Mouse (Mus musculus) frontal cortex, postnatal 14 days (tissue): Measurements from ENCODE around the gene Zkscan16.

ENCODE experiments used
- DNase-seq, 2 experiments: peaks; one replicate each; pipeline ENCODE4 v3.0.0; 2022; ENCODE audit warnings: low spot score in 2 of 2

Gene Zkscan16

DNA sequence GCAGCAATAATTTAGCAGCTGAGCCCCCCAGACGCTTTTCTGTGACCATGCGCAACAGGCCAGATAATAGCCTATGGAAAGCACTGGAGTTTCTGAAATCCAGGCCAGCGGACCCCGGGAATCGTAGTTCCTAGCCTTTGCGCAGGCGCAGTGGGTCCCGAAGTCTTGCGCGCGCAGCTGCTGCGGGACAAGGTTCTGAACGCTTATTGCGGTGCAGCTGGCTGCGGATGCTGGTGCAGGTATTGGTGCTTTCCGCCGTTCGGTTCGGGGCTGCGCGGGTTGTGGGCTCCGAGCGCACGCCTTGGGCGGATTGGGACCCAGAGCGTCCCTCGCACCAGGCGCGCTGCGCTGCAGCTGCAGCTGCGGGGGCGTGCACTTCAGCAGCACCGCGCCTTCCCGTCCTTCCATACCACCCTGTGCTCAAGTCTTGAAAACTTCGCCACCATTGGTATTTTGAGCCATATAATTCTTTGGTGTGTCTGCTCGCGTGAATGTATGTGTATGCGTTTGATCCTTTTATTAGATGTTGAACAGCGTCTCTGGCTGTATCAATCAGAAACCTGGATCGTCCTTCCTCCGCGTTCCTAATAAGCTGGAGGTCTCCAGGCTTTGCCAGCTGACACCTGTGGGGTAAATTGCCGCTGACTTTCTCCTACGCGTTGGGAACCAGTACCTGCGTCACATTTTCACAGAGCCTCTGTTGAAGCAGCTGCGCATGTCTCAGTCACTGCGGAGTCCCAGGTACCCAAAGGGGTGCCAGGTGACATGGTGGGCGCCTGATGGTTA lies at the start of gene Zkscan16:
TSS of gene Zkscan16 (plus strand) at position 209 of the 786 bp plus-strand sequence.
- peak; percentile 90 to 92 for DNase-seq

DNA sequence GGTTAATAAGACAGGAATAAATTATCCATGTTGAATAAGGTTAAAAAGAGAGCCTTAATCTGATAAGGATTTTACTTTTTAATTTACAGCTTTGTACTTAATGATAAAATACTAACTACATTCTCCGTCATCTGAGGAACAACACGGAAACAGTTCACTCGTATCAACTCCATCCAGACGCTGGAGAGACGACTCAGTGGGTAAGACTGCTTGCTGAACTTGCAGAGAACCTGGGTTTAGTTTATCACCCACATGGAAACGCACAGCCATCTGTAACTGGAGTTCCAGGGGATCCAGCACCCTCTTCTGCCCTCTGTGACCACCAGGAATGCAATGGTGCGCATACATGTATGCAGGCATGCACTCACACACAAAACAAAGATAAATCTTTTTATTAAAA lies 49.0 kb upstream of the Zkscan16 start:
- no peak for DNase-seq

DNA sequence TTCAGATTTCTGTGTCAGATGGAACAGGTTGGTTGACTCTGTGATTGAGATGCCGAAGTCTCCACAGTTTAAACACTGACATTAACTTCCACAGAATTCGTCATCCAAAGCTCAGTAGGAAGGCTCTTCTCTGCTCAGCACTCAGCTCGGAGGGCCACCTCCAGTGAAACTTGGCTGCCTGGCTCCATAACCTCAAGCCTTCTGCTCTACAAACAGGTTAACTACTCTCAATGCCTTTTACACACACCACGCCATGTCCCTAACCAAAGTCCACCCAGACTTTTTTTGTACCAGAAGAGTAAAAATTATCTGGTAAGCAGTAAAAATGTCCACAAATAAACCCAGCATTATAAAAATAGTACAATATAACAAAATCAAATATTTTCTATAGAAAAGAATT lies 46.0 kb upstream of the Zkscan16 start:
- no peak for DNase-seq

DNA sequence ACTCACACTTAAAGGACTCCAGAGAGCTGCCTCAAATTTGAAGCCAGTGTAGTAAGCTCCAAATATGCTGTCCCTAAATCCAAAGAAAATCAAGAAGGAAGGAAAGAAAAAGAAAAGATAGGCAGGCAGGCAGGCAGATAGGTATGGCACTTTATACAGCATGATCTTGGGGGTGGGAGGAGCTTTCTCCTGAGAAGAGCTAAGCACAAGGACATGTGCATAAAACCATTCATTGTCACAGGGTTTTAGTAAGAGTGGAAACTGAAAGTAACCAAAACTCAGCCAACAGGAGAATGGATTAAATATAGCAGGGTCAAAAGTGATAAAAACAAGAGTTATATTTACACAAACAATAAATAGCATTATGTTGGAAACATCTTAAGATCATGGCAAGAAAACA lies 45.1 kb upstream of the Zkscan16 start:
- no peak for DNase-seq

DNA sequence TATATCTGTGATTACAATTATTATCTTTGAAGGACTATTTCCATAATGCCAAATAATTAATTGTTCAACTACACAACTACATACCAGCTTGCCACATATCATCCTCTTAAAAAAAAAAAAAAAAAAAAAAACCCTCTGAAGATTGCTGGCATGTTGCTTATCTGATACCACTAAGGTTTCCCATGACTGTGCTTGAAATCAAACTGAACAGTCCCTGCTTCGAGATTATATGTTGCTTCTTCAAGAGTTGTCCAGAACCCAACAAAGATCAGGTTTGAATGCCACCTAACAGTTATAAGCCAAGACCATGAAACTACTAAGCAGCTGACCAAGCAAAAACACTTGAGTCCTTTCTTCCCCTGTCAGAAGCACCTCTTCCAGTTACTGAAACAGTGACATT lies 36.0 kb upstream of the Zkscan16 start:
- no peak for DNase-seq

DNA sequence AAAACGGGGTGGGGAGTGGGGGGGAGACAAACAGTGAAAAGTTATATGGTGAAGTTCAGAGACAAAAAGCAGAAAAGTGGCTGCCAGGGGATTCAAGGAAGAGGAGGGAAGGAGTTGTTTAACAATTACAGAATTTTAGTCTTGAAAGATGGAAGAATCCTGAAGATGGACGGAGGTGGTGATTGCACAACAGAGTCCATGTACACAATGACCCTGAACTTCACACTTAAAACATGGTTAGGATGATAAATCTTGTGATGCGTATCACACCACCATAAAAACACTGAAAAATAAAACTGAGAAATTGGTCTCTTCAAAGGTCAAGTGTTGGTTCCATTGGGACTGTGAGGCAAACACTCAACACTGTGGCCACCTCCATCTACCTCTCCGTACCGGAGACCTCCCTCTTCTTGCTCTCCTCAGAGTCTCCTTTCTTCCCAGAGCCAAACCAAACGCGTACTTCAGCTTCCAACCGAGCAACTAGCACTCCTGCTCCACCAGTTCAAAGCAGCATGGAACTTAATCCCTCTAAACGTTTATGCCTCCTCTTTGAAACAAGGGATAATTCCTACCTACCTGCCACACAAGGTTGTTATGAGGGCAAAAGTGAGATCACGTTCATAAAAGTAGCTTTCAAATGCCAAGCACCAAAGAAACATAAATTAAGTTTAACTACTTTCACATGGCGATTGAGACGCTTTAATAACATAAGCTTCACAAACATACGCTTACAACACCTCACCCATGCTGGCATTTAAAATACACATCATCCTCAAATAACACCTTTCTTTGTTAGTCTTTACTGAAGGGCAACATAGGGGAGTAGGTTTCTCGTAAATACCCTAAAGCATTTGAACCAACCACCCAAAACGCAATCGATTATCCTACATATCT lies 33.0 kb upstream of the Zkscan16 start:
- DNase-seq: no peak

DNA sequence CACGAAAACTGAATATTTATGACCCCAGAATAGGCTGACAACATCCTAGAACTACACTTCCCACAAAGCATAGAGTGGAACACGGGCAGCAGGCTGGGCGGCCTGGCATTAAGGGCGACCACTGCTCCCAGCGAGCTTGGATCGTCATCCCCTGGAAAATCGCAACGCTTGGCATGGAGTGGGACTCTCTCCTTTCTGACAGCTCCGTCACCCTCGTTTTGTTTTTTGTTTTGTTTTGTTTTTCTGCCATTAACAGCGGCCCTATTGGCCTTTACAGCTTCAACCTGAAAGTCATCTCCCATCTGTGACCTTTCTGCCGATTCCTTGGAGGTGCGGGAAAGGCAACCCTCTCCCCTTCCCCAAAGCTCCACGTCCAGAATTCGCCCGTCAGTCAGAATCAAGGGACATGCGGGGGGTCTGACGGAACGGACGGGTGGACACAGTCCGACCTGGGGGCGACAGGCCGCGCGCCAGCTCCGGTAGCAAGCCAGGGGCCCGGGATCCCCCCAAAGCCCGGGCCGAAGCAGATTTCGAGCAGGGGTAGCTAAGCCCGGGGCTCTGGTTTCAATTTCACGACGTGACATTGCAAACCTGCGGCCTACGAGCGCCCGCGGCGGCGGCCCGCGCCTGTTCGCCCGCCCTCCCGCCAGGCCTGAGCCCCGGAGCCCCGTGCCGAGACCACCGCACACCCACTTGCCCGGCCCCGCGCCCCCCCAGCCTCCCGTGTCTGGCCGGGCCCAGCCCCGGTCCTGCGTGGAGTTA lies 32.2 kb upstream of the Zkscan16 start:
- DNase-seq: peak; percentile 33 to 44

DNA sequence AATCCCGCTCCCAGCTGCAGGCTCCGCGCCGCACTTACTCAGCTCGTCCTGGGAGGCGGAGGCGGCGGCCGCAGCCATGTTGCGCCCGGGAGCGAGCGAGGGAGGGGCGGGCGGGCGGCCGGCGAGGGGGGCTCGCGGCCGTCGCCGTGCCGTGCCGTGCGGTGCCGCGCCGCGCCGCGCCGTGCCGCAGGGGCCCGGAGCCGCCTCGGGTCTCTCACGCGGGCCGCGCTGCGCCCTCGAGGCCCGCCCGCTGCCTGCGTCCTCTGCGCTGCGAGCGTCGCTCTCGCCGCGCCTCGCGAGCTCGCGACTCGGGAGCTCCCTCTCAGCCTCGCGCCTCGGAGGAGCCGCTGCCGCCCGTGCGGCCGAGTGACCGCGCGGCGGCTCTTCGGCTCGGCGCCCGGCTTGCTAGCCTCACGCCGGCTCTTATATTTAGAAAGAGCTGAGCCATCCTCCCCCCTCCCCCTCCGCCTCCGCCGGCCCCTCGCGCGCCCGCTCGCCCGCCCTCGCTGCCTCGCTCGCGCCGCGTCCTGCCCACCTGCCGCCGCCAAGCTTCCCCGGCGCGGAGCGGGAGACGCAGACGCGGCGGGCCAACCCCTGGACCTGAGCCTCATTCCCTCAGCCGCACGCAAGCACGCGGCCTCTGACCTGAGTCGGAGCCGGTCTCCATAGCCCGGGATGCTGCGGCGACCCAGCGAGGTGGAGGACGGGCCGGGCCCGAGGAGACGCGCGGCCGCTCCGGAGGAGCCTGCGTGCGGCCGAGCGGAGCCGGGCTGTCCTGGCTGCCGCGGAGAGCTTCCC lies 31.4 kb upstream of the Zkscan16 start:
- DNase-seq: peak; percentile 35 to 46

DNA sequence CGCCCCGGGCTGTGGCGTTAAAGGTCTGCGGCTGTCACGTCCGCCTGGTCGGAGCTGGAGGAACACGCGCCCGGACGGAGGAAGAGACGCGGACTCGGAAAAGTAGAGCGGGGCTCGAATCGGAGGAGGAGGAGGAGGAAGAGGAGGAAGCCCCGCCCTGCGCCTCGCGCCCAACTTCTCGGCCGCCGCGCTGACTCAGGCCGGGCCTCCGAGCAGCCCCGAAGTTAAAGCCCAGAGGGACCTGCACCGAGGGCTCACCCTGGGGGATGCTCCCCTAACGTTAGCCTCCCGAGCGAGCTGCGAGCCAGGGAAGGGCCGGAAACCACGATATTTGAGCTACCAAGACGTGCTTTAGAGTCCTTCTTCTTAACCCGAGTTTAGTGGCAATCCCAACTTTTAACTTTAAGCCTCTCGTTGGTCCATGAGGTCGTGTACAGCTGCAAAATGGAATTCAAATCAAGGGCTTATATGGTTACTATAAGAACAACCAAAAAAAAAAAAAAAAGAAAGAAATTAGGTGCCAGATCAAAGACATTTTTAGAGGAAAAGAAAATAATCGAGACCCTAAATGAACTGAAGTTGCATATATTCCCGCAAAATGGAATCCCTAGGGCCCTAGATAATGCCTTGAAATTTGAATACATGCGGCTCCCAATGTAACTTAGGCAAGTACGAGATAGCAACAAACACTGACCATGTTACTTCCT lies 30.6 kb upstream of the Zkscan16 start, which contains the start of gene Ecpas:
TSS of gene Ecpas (minus strand) at position 121 of the 707 bp plus-strand sequence.
- DNase-seq: peak; percentile 42 to 66

DNA sequence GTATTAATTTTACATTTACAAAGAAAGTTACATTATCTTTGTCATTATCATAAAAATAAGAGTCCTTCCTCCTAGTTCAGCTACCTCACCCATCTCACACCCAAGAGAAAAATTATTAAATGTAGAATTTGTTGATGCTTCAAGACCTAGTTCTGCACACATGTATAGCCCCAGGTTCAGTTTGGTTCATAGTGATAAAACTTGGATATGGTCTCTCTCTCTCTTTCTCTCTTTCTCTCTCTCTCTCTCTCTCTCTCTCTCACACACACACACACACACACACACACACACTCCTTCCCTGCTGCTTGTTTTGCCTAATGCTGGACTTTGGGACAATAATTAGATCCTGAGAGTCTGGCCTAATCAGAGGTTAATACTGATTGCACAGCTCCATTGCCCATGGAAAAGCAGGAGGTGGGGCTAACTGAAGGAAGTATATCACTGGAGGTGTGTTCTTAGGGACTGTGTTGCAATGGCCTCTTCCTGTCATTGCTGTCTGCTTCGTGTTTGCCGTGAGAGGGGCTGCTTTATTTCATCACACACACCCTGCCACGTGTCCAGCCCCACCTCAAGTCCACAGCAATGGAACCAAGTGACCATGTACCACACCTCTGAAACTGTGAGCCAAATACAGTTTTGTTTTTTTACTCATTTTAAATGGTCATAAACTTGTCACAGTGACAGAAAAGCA lies 29.9 kb upstream of the Zkscan16 start:
- DNase-seq: no peak

DNA sequence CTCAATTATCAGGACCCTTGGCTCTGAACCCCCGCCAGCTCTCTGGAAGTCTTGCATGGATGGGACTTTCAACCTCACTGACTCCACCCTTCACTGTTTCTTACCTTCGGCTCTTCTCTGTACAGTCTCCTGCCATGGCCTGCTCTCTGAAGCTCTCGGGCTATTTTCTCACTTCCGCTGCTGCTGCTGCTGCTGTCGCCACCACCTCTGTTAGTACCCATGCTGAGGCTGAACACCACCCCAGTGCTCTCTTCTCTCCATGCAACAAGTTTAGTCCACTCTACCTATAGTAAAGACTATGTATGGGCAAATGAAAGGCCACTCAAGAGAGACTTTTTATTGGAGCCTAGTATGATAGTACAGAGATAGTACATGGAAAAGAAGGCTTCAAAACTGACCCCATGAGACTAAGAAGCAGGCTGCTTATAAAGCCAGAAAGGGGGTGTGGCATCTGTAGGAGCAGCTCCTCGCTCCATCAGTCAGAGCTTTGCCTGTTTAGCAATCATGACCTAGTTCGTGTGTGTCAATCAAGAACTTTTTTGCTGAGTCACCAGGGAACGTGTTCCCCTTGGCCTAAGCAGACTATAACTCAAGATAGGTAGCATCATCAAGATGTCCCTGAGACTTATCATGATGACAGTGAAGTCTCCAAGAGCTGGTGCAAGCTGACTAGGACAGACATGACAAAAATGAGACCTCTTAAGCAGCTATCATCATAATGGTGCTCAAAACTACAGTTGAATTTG lies 28.2 kb upstream of the Zkscan16 start:
- DNase-seq: no peak

DNA sequence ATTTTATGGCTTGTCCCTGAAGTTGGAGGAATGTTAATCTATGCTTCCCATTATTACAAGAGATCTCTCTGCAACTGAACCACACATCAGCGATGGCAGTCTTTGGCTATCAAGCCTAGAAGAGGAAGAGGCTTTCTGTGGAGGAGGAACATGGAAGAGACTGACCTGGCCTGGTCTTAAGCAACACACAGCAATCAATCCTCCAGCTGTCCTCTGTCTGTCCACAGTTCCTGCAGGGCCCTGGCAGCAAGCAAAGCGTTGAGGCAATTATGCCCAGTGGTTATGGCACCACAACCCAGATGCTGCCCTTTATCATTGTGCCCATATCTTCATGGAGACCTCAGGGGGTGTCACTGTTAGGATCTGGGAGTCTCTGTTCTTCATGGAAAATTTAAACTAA lies 19.5 kb upstream of the Zkscan16 start:
- no peak for DNase-seq

DNA sequence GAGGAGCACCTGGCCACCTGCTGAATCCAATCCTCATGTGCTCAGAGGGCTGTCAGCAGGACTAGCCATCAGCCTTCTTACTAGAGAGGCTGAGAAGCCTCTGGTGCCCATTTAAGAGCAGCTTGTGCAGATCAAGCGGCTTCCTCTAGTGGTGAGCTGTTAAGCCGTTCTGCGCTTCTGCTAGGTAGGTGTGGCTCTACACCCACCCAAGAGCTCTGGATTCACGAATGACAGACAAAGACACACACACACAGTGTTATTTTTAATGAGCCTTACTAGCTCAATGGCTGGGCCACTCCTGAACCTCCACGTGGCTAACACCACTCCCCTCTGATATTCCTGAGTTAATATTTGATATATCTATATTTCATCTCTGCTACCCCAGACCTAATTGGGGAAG lies 17.8 kb upstream of the Zkscan16 start:
- DNase-seq: no peak

DNA sequence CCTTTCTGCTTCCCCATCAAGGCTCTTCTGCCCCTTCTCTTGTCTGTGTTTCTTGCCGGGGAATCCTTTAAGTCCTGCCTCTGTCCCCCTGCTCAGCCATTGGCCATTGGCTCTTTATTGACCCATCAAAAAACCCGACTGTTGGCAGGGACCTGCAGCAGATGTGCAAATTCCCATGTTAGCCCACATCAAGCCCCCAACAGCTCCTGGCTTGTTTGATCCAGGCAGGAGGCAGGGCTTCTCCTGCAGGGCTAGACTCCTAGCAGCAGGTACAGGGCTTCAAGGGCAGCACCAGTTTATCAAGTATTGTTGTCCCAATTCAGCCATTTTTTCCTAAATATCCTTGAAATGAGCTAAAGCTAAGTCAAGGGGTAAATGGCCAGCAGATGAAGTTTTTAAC lies 17.3 kb upstream of the Zkscan16 start:
- DNase-seq: no peak

DNA sequence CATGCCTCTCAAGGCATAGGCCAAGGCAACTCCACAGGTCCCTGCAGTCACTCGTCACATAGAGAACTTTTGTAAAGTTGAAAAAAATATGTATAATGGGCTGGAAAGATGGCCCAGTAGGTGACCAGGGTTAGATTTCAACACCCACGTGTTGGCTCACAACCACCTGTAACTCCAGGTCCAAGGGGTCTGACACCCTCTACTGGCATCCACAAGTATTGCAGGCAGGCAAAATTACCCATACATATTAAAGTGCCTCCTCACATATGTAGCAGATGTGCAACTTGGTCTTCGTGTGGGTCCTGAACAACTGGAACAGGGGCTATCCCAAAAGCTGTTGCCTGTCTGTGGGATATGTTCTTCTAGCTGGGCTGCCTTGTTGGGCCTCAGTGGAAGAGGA lies 15.8 kb upstream of the Zkscan16 start:
- DNase-seq: no peak

DNA sequence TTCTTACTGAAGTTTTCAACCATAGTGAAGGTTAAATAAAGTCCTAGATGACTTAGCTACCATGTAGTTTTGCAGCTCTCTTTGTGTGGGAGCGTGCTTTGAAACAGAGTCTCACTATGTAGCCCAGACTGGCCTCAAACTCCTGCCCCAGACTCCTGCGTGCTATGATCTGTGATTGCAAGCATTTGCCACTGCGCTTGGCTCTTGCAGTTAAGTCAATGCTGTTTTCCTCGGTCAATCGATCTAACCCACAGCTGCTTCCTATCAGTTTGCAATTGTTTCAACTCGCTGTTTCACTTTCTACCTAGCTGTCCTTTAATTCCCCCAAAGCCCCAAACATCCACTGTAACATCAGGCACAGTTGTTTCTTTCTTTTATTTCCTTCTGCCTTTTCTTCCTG lies 10.9 kb upstream of the Zkscan16 start:
- DNase-seq: no peak

DNA sequence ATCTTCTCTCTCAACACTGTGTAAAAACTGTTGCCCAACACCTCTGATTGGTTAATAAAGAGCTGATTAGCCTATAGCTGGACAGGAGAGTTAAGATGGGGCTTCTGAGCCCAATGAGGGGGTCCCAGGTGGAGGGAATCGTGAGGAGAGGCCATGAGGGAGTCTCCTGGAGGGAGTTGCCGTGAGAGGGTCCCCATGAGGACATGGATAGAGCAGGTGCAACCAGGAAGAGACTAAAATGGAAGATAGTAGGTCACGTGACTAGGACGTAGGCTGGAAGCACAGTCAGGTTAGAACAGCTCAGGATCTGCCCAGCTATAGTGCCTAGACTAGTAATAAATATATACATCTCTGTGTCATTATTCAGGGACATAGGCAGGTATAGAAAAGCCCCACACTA lies 9.1 kb upstream of the Zkscan16 start:
- no peak for DNase-seq

DNA sequence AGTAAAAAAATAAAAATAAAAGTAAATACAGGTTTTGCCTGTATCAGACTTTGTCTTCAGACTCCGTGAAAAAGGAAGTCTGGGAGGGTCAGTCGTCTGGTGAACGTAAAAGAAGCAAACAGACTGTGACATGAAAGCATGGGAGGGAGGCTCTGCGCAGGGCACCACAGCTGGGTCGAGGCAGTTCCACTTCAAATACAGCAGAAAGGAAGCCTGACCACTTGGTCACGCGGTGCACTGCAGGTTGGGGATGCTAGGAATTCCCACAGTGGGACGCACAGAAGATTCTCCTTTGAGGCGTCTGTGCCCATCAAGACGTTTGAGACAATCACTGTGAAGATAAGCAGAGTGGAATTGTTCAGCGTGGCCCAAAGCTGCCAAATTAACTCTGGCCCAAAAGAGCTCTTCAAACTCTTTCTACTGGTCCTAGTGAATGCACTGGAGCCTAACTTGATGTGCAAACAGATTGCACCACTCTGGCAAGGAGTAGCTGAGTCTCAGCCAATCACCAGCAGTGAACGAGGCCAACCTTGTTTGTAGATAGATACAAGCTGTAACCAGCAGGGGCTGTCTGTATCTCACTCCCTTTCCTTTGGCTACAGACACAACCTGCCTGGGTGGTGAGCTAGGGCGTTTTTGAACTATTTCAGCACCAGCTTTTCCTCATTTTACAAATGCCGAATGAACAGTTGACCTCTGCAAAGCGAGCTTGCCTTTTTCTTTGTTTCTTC lies 8.5 kb upstream of the Zkscan16 start:
- no peak for DNase-seq

DNA sequence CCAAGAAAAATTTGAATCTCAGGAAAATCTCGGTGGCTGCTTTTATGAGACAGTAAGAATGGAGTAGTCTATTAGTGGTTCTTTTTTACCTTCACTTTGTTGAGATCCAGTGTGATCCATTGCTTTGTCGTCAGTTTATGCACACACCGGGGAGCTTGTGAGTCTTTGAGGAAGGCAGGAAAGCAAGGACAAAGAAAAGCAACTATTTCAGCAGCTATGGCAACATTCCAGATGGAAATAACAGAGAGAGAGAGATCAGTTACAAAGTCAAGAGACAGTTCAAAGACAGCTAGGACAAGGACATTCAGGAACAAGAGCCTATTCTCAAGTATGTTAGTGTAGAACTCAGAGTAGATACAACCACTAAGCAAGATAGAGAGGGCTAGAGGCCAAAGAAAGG lies 7.6 kb upstream of the Zkscan16 start:
- DNase-seq: no peak
